20 mouse cellular contexts compared by ENCODE assay signal in the genomic region with DNA sequence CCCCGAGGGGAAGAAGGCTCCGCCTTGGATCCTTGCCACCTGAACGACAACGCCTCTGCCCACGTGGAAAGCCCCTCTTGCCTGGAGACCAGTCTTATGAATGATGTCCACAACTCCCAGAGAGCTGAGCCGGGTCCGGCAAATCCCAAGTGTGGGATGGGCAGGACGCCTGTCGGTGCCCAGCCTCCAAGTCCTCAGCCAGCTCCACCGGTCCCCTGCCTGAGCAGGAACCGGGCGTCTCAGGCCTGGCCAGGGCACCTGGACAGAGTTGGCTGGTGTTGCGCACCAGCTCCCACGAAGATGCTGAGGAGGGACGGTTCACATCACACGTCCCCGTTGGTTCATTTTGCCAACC. TPM values are rescaled to one million over a fixed set of nuclear protein-coding genes. Genes with fewer than 3 reads are reported as not detected.
A peak's percentile ranks its signal among the peaks of the same experiment; 100 is the strongest.
DNase-seq lines count a peak whose midpoint lies in the region; ATAC-seq and TF ChIP-seq lines count a peak whose summit lies in the region.
"Had no signal": no experiment of that assay in that cellular context is flagged by ENCODE, and none has a peak within 500 bp of the region (broad histone marks: within the 10 kb centered on the region; RNA-seq: fewer than 3 reads in every experiment).

No protein-coding gene starts in this region.

- H3K27me3 ChIP-seq in midbrain, embryonic 12.5 days, result peaks cover 92% of the 10 kb centered on the region
- peaks cover 5% of the 10 kb centered on the region; the same call in 1 of the 2 replicates for H3K27me3 ChIP-seq in cerebellum, adult 2 months (ENCODE audit: control insufficient read depth, insufficient read depth, low read length)
- H3K27me3 ChIP-seq: CH12.LX had no signal

- TF ChIP-seq CTCF in cerebellum, adult 2 months (IDR thresholded peaks at IDR 0.05; ENCODE audit: borderline replicate concordance, insufficient read depth, low read depth, low read length), result no peak

- peak overlapping the region; percentile 42; the same call in 1 of the 2 replicates for H3K4me2 ChIP-seq in midbrain, embryonic 12.5 days (replicated peaks)
- H3K4me2 ChIP-seq: heart, embryonic 13.5 days; liver, embryonic 13.5 days had no signal

- peak; percentile 8 for DNase-seq in embryo, embryonic 10 days (ENCODE audit: low spot score)
- no peak for DNase-seq in embryo, embryonic 10.5 days (ENCODE audit: low spot score)
- DNase-seq in right cerebral cortex, postnatal 10 days (ENCODE audit: low spot score in 2 of 2), result peak; percentile 32 to 34
- no peak for DNase-seq in right cerebral cortex, postnatal 14 days
- DNase-seq in left cerebral cortex, adult 18-20 months (ENCODE audit: low spot score in 2 of 2), result no peak
- DNase-seq in cerebellum, adult 11 months, result no peak
- DNase-seq in cerebellum, adult 2 months, result no peak
- DNase-seq: cerebellum, adult 8-10 months; gastrocnemius, postnatal 14 days; kidney, adult 9 months; liver, embryonic 13.5 days; thymus, postnatal 14 days had no signal

- no peak overlapping the region for H3K4me3 ChIP-seq in midbrain, embryonic 12.5 days
- H3K4me3 ChIP-seq in cerebellum, adult 2 months (replicated peaks; ENCODE audit: insufficient read depth, low read depth, low read length), result no peak overlapping the region
- H3K4me3 ChIP-seq: heart, embryonic 13.5 days; layer of hippocampus, adult 2 months; liver, embryonic 13.5 days had no signal

- under 1% methylated on average over 17 of the region's 17 CpGs for WGBS in midbrain, embryonic 12.5 days
- WGBS in cerebellum, adult 2 months, result 4% methylated on average over 17 of the region's 17 CpGs

- no peak overlapping the region for H3K9ac ChIP-seq in midbrain, embryonic 12.5 days (replicated peaks)
- H3K9ac ChIP-seq: heart, embryonic 13.5 days; hindbrain, embryonic 15.5 days; liver, embryonic 13.5 days had no signal

- H3K4me1 ChIP-seq in midbrain, embryonic 12.5 days, result peaks cover 38% of the 10 kb centered on the region
- no peaks in the 10 kb centered on the region; the same call in 1 of the 2 replicates for H3K4me1 ChIP-seq in cerebellum, adult 2 months (ENCODE audit: control insufficient read depth, insufficient read depth, low read length)
- H3K4me1 ChIP-seq: liver, embryonic 13.5 days had no signal

- H3K9me3 ChIP-seq in midbrain, embryonic 12.5 days, result no peaks in the 10 kb centered on the region
- H3K9me3 ChIP-seq: heart, embryonic 13.5 days; hindbrain, embryonic 15.5 days; liver, embryonic 13.5 days had no signal

- ATAC-seq in midbrain, embryonic 12.5 days (ENCODE audit: low FRiP score, low read depth), result peak; percentile 69
- ATAC-seq: lung, postnatal 0 days; Patski had no signal

- no peak overlapping the region for H3K27ac ChIP-seq in midbrain, embryonic 12.5 days (replicated peaks)
- no peak overlapping the region for H3K27ac ChIP-seq in cerebellum, adult 2 months (ENCODE audit: insufficient read depth, low read length)
- H3K27ac ChIP-seq: heart, embryonic 13.5 days; hindbrain, embryonic 15.5 days; layer of hippocampus, adult 2 months; liver, embryonic 13.5 days had no signal

- no peaks in the 10 kb centered on the region for H3K36me3 ChIP-seq in midbrain, embryonic 12.5 days
- H3K36me3 ChIP-seq: heart, embryonic 13.5 days; hindbrain, embryonic 15.5 days; liver, embryonic 13.5 days had no signal

- TF ChIP-seq POLR2A in cerebellum, adult 2 months (IDR thresholded peaks at IDR 0.05; ENCODE audit: borderline replicate concordance, insufficient read depth, low read length), result no peak

RNA-seq across cellular contexts. Expression of a gene that starts 10.1 kb away (rescaled TPM):
- polyA plus RNA-seq in midbrain, embryonic 12.5 days (2016; fragmentation: Nextera tagmentation; extraction: Ambion mirVana), result 3.6 TPM in 2 replicates
- under 1 TPM in 1 of 2 experiments, not detected in 1; 0.33 TPM for total RNA-seq in left cerebral cortex, adult 18-20 months (2021)
- 0.10 TPM in 1 of 2 replicates, not detected in the other for polyA plus RNA-seq in cerebellum, adult 2 months (2012; rRNA removed)
- total RNA-seq: CH12.LX; gastrocnemius, postnatal 14 days; left cerebral cortex, postnatal 25 days had no signal
- polyA plus RNA-seq: heart, embryonic 13.5 days; liver, embryonic 13.5 days; lung, postnatal 0 days; Patski had no signal

RNA-seq across cellular contexts. Expression of a gene that starts 40.9 kb away (rescaled TPM):
- polyA plus RNA-seq in midbrain, embryonic 12.5 days (2016; fragmentation: Nextera tagmentation; extraction: Ambion mirVana), result 33.3 and 44.7 TPM in 2 replicates
- 10 to 100 TPM; 19.5 to 20.7 TPM for total RNA-seq in left cerebral cortex, adult 18-20 months (2021)
- polyA plus RNA-seq in cerebellum, adult 2 months (2012; rRNA removed), result 16.5 and 16.6 TPM in 2 replicates

Comparison
In these comparisons a context has a peak if more than half of its experiments do, and no peak if none do; other contexts are left out.
1. DNase-seq: peak in embryo, embryonic 10 days (single experiment) and right cerebral cortex, postnatal 10 days (2 of 2); none in embryo, embryonic 10.5 days (single experiment), right cerebral cortex, postnatal 14 days (single experiment), left cerebral cortex, adult 18-20 months (0 of 2), cerebellum, adult 11 months (single experiment) and cerebellum, adult 2 months (0 of 2).